ENCODE assay signal across 8 mouse cellular contexts in genomic region chr5:137749196-137749836, GRCm38 (mm10). TPM values are rescaled to one million over a fixed set of nuclear protein-coding genes. Genes with fewer than 3 reads are reported as not detected.
DNase-seq lines count a peak whose midpoint lies in the region; ATAC-seq lines count a peak whose summit lies in the region.

No protein-coding gene starts in this region.

- peaks cover 30% of the 10 kb centered on the region for H3K4me1 ChIP-seq in neural tube, embryonic 12.5 days
- H3K4me1 ChIP-seq in heart, embryonic 12.5 days (replicated peaks) = peaks cover 63% of the 10 kb centered on the region
- H3K4me1 ChIP-seq in liver, embryonic 16.5 days (ENCODE audit: control insufficient read depth, low read depth, low read length) = peaks cover 36% of the 10 kb centered on the region

- H3K27me3 ChIP-seq in neural tube, embryonic 12.5 days (replicated peaks) = no peaks in the 10 kb centered on the region
- H3K27me3 ChIP-seq in heart, embryonic 12.5 days (replicated peaks) = no peaks in the 10 kb centered on the region
- no peaks in the 10 kb centered on the region for H3K27me3 ChIP-seq in liver, embryonic 16.5 days (ENCODE audit: control insufficient read depth, insufficient read depth, low read depth, low read length)

- H3K36me3 ChIP-seq in neural tube, embryonic 12.5 days = peaks cover 33% of the 10 kb centered on the region
- peaks cover 48% of the 10 kb centered on the region for H3K36me3 ChIP-seq in heart, embryonic 12.5 days
- peaks cover 20% of the 10 kb centered on the region for H3K36me3 ChIP-seq in liver, embryonic 16.5 days (ENCODE audit: control insufficient read depth, insufficient read depth)

- H3K27ac ChIP-seq in neural tube, embryonic 12.5 days = no peak overlapping the region
- H3K27ac ChIP-seq in heart, embryonic 12.5 days (ENCODE audit: poor library complexity, severe bottlenecking) = peak overlapping the region; percentile 99
- H3K27ac ChIP-seq in liver, embryonic 16.5 days (ENCODE audit: low read length) = peak overlapping the region; percentile 99

- H3K9ac ChIP-seq in neural tube, embryonic 12.5 days = no peak overlapping the region
- H3K9ac ChIP-seq in heart, embryonic 12.5 days = peak overlapping the region; percentile 99
- peak overlapping the region; percentile 43; the same call in 1 of the 2 replicates for H3K9ac ChIP-seq in liver, embryonic 16.5 days (ENCODE audit: low read depth, low read length)

- no peaks in the 10 kb centered on the region for H3K9me3 ChIP-seq in neural tube, embryonic 12.5 days
- H3K9me3 ChIP-seq in heart, embryonic 12.5 days (replicated peaks) = no peaks in the 10 kb centered on the region
- H3K9me3 ChIP-seq in liver, embryonic 16.5 days (replicated peaks; ENCODE audit: control insufficient read depth, low read length) = no peaks in the 10 kb centered on the region

- H3K4me2 ChIP-seq in neural tube, embryonic 12.5 days (replicated peaks) = peak overlapping the region; percentile 99
- H3K4me2 ChIP-seq in heart, embryonic 12.5 days = peak overlapping the region; percentile 99
- H3K4me2 ChIP-seq in liver, embryonic 16.5 days (ENCODE audit: low read depth, low read length) = peak overlapping the region; percentile 97

- 57% methylated on average over 6 of the region's 6 CpGs for WGBS in neural tube, embryonic 12.5 days
- WGBS in heart, embryonic 12.5 days = 43% methylated on average over 6 of the region's 6 CpGs
- 19% methylated on average over 6 of the region's 6 CpGs for WGBS in liver, embryonic 16.5 days (ENCODE audit: insufficient replicate concordance)

- no peak for DNase-seq in neural tube, embryonic 10.5 days (ENCODE audit: extremely low spot score, low spot score)
- peak; percentile 67 for DNase-seq in thymus, postnatal 0 days (ENCODE audit: low spot score)
- no peak for DNase-seq in natural killer cell, adult 2 months (ENCODE audit: low spot score in 2 of 2)
- DNase-seq in cerebellum, postnatal 14 days = no peak
- no peak for DNase-seq in cerebellum, adult 11-12 months

- H3K4me3 ChIP-seq in neural tube, embryonic 12.5 days = no peak overlapping the region
- H3K4me3 ChIP-seq in heart, embryonic 12.5 days = peak overlapping the region; percentile 92
- H3K4me3 ChIP-seq in liver, embryonic 16.5 days (ENCODE audit: low read depth, low read length) = peak overlapping the region; percentile 88

- ATAC-seq in neural tube, embryonic 12.5 days (ENCODE audit: low FRiP score, low read depth) = no peak
- ATAC-seq in heart, embryonic 12.5 days (ENCODE audit: insufficient number of reproducible peaks, low FRiP score) = no peak
- no peak for ATAC-seq in liver, embryonic 16.5 days (ENCODE audit: low read depth)

RNA-seq across cellular contexts. Expression of gene Tsc22d4, which starts 3.8 kb away (rescaled TPM):
- 68.4 and 68.7 TPM in 2 replicates for polyA plus RNA-seq in neural tube, embryonic 12.5 days (2016; fragmentation: Nextera tagmentation; extraction: Ambion mirVana)
- 144 and 154 TPM in 2 replicates for polyA plus RNA-seq in heart, embryonic 12.5 days (2016; fragmentation: Nextera tagmentation; extraction: Ambion mirVana)
- 59.8 and 64.4 TPM in 2 replicates for polyA plus RNA-seq in liver, embryonic 16.5 days (2015; fragmentation: Nextera tagmentation; extraction: Ambion mirVana)
- polyA plus RNA-seq in thymus, postnatal 0 days (2015; fragmentation: Nextera tagmentation; extraction: Ambion mirVana) = 353 and 419 TPM in 2 replicates

RNA-seq across cellular contexts. Expression of gene Nyap1, which starts 7.9 kb away (rescaled TPM):
- 16.4 and 21.8 TPM in 2 replicates for polyA plus RNA-seq in neural tube, embryonic 12.5 days (2016; fragmentation: Nextera tagmentation; extraction: Ambion mirVana)
- 1.2 and 1.7 TPM in 2 replicates for polyA plus RNA-seq in heart, embryonic 12.5 days (2016; fragmentation: Nextera tagmentation; extraction: Ambion mirVana)
- 0.21 and 0.33 TPM in 2 replicates for polyA plus RNA-seq in liver, embryonic 16.5 days (2015; fragmentation: Nextera tagmentation; extraction: Ambion mirVana)
- polyA plus RNA-seq in thymus, postnatal 0 days (2015; fragmentation: Nextera tagmentation; extraction: Ambion mirVana) = 7.2 and 8.8 TPM in 2 replicates

RNA-seq across cellular contexts. Expression of gene Ppp1r35, which starts 29.3 kb away (rescaled TPM):
- polyA plus RNA-seq in neural tube, embryonic 12.5 days (2016; fragmentation: Nextera tagmentation; extraction: Ambion mirVana) = 61.5 TPM in 2 replicates
- 28.0 and 31.8 TPM in 2 replicates for polyA plus RNA-seq in heart, embryonic 12.5 days (2016; fragmentation: Nextera tagmentation; extraction: Ambion mirVana)
- polyA plus RNA-seq in liver, embryonic 16.5 days (2015; fragmentation: Nextera tagmentation; extraction: Ambion mirVana) = 14.8 and 15.5 TPM in 2 replicates
- 69.4 and 69.6 TPM in 2 replicates for polyA plus RNA-seq in thymus, postnatal 0 days (2015; fragmentation: Nextera tagmentation; extraction: Ambion mirVana)

RNA-seq across cellular contexts. Expression of gene Mepce, which starts 38.1 kb away (rescaled TPM):
- 11.3 and 15.4 TPM in 2 replicates for polyA plus RNA-seq in neural tube, embryonic 12.5 days (2016; fragmentation: Nextera tagmentation; extraction: Ambion mirVana)
- polyA plus RNA-seq in heart, embryonic 12.5 days (2016; fragmentation: Nextera tagmentation; extraction: Ambion mirVana) = 8.8 and 11.0 TPM in 2 replicates
- polyA plus RNA-seq in liver, embryonic 16.5 days (2015; fragmentation: Nextera tagmentation; extraction: Ambion mirVana) = 3.8 and 4.6 TPM in 2 replicates
- polyA plus RNA-seq in thymus, postnatal 0 days (2015; fragmentation: Nextera tagmentation; extraction: Ambion mirVana) = 13.1 and 17.2 TPM in 2 replicates

RNA-seq across cellular contexts. Expression of gene Zcwpw1, which starts 38.3 kb away (rescaled TPM):
- 12.2 and 16.6 TPM in 2 replicates for polyA plus RNA-seq in neural tube, embryonic 12.5 days (2016; fragmentation: Nextera tagmentation; extraction: Ambion mirVana)
- 10.9 and 11.4 TPM in 2 replicates for polyA plus RNA-seq in heart, embryonic 12.5 days (2016; fragmentation: Nextera tagmentation; extraction: Ambion mirVana)
- 3.8 and 4.0 TPM in 2 replicates for polyA plus RNA-seq in liver, embryonic 16.5 days (2015; fragmentation: Nextera tagmentation; extraction: Ambion mirVana)
- 17.7 and 18.6 TPM in 2 replicates for polyA plus RNA-seq in thymus, postnatal 0 days (2015; fragmentation: Nextera tagmentation; extraction: Ambion mirVana)
